Mouse (Mus musculus) frontal cortex, postnatal 10 days (tissue): ENCODE results near the gene Catsperg1.
"Not testable (repeated sequence)": the region's sequence is repeated elsewhere in the genome, so short reads cannot be mapped to it uniquely, and the experiment has no call there.

Experiments
- DNase-seq, 2 experiments: peaks; one replicate each; pipeline ENCODE4 v3.0.0; 2022; ENCODE audit warnings: low spot score in 2 of 2, mixed read lengths in 1 of 2

The Catsperg1 gene

GRCm38 (mm10) chr7:29170755-29171561, 42.9 kb downstream of the Catsperg1 start:
- no peak for DNase-seq

GRCm38 (mm10) chr7:29170066-29170754, 43.6 kb downstream of the Catsperg1 start, which contains the start of the genes Ggn and Spred3:
Gene Ggn, plus strand, starts transcription at chr7:29170210.
Gene Spred3, minus strand, starts transcription at chr7:29170411.
- DNase-seq = peak; percentile 62 to 67

- DNase-seq = peak; percentile 84 to 85
Measured at GRCm38 (mm10) chr7:29169231-29170065, 44.4 kb downstream of the Catsperg1 start.

- peak; percentile 60 to 62 for DNase-seq
Measured at GRCm38 (mm10) chr7:29168791-29169230, 45.0 kb downstream of the Catsperg1 start.

GRCm38 (mm10) chr7:29168121-29168695, 45.6 kb downstream of the Catsperg1 start:
- DNase-seq = no peak

- DNase-seq = no peak
Measured at GRCm38 (mm10) chr7:29167656-29168055, 46.2 kb downstream of the Catsperg1 start.

GRCm38 (mm10) chr7:29162750-29163525, 50.9 kb downstream of the Catsperg1 start:
- DNase-seq = no peak

- no peak for DNase-seq
Measured at GRCm38 (mm10) chr7:29162294-29162693, 51.5 kb downstream of the Catsperg1 start.

- DNase-seq = no peak
Measured at GRCm38 (mm10) chr7:29158264-29158663, 55.6 kb downstream of the Catsperg1 start.

- peak; percentile 77 to 83 for DNase-seq
Measured at GRCm38 (mm10) chr7:29155838-29156782, 57.7 kb downstream of the Catsperg1 start, which contains the start of gene Fam98c. Gene Fam98c, minus strand, starts transcription at chr7:29156234.

GRCm38 (mm10) chr7:29155196-29155837, 58.5 kb downstream of the Catsperg1 start:
- DNase-seq = peak; percentile 84 to 88

GRCm38 (mm10) chr7:29154018-29154720, 59.7 kb downstream of the Catsperg1 start:
- no peak for DNase-seq

GRCm38 (mm10) chr7:29151486-29151885, 62.3 kb downstream of the Catsperg1 start:
- DNase-seq = no peak

- no peak for DNase-seq
Measured at GRCm38 (mm10) chr7:29148771-29149170, 65.1 kb downstream of the Catsperg1 start.

GRCm38 (mm10) chr7:29146625-29147367, 67.0 kb downstream of the Catsperg1 start:
- no peak for DNase-seq

- no peak for DNase-seq
Measured at GRCm38 (mm10) chr7:29144006-29144405, 69.8 kb downstream of the Catsperg1 start.

GRCm38 (mm10) chr7:29141416-29141815, 72.4 kb downstream of the Catsperg1 start:
- no peak for DNase-seq

- DNase-seq = not testable (repeated sequence)
Measured at GRCm38 (mm10) chr7:29139237-29139636, 74.6 kb downstream of the Catsperg1 start.
